Mouse (Mus musculus) adrenal gland, adult 8-10 months (tissue): ENCODE data around the gene Itga11. TPM values are rescaled to one million over a fixed set of nuclear protein-coding genes. Genes with fewer than 3 reads are reported as not detected.

Experiments
- DNase-seq: peaks from one replicate; pipeline ENCODE4 v3.0.0; 2022
- total RNA-seq, 4 experiments: library from RNA; stranded (reverse); gene quantifications; 2 replicates each; pipeline ENCODE4 v1.2.4; 2022

The Itga11 gene
- total RNA-seq, 4 experiments from 2014 or later: 2.1 to 3.3 (median 2.3) TPM

- DNase-seq: no peak
Observed at GRCm38 (mm10) chr9:62684311-62684710, 6.7 kb downstream of the Itga11 start.

DNA sequence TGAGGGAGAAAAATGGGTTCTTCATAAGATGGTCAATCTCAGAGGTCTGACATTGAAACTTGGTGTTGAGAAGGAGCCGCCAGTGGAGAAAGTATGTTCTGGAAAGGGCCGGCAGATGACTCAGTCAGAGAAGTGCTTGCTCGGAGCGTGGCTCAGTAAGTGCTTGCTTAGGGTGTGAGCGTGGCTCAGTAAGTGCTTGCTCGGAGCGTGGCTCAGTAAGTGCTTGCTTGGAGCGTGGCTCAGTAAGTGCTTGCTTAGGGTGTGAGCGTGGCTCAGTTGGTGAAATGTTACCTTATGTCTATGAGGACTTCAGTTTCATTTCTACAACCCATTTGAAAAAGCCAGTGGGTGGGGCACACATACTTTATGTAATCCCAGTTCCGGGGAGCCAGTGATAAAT lies 12.1 kb downstream of the Itga11 start:
- DNase-seq: no peak

- no peak for DNase-seq
Observed at GRCm38 (mm10) chr9:62694054-62694453, 16.4 kb downstream of the Itga11 start.

- DNase-seq: no peak
Observed at GRCm38 (mm10) chr9:62695210-62695609, 17.6 kb downstream of the Itga11 start.

GRCm38 (mm10) chr9:62696799-62697198 lies 19.2 kb downstream of the Itga11 start:
- DNase-seq: no peak

DNA sequence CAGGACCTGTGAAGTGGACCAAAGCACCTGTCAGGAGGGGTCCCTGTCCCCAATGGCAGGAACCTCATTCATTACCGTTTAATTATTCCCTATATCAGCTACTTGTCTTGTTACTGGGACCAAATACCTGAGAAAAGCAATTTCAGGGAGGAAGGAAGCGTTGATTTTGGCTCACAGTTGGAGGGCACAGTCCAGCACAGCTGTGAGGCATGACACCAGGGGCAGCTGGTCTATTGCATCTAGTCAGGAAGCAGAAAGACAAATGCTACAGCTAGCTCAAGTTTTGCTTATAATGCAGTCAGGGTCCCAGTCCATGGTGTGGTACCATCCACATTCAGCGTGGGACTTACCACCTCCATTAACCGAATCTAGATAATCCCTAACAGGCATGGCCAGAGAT lies 29.6 kb downstream of the Itga11 start:
- DNase-seq: no peak

DNA sequence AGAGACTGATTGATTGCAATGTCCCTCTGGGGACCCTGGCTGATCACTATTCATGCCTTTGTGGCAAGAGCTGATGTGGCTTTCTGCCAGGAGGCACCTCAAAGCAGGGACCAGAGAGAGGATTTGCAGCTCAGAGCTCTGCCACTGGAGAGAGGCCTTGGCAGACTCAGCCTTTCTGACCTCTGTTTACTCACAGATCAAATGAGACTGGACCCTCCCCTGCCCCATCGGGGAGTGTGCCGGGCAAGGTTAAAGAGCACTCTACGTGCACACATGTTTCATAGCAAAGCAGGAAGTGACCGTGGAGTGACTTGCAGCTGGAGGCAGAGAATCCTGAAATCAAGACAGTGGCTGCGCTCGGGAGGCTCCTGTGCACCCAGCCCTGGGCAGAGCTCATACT lies 30.2 kb downstream of the Itga11 start:
- peak; percentile 12 for DNase-seq

GRCm38 (mm10) chr9:62709983-62710382 lies 32.4 kb downstream of the Itga11 start:
- DNase-seq: no peak

GRCm38 (mm10) chr9:62712374-62712773 lies 34.7 kb downstream of the Itga11 start:
- no peak for DNase-seq

DNA sequence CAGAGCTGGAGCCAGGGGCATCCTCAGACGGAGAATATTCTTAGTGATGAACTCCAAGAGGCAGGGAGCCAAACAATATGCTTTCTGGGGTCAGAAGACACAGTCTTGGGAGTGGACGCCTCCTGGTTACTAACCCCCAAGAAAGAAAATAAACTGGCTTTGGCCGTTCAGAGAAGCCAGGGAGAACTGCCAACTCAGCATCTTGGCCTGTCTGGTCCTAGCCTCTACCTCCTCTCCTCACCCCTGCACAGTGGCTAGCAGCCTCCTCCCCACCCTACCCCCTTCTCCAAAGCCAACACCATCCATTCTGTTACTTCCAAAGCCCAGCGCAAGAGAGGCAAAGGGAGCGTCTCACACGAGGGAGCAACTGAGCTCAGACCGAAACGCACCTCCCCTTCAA lies 35.4 kb downstream of the Itga11 start:
- no peak for DNase-seq

DNA sequence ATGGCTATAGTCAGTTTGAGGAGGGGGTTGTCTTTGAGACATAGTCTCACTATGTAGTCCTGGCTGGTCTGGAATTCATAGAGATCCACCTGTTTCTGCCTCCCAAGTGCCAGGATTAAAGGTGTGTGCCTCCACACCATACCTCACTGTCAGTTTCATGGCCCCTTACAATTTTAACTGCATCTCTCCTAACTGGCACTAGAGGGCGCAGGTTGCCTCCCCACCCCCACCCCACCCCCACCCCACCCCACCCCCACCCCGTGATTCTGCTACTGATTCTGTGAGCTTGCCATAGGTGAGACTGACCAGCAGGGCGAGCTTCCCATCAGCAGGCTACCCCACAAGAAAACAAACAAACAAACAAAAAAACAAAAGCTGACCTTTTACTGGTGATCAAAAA lies 36.7 kb downstream of the Itga11 start:
- no peak for DNase-seq

- no peak for DNase-seq
Observed at GRCm38 (mm10) chr9:62717982-62718381, 40.4 kb downstream of the Itga11 start.

- no peak for DNase-seq
Observed at GRCm38 (mm10) chr9:62721791-62722190, 44.2 kb downstream of the Itga11 start.

DNA sequence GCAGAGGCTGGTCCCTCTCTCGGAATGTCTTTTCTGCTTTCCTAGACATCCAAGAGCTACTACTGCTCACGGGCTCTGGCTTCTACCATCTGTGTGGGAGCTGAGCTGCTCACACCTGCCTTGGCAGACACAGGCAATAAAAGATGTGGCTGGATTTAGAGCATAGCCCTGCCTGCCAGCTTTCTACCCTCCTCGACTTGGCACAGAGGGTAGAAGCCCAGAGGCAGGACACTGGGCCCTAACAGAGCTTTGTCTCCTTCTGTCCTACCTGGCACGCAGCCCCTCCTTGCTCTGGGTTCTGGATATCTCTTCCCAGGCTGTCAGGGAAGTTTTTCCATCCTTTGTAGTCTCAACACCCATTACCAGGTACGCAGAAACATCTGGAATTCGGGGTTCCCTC lies 45.1 kb downstream of the Itga11 start:
- no peak for DNase-seq

GRCm38 (mm10) chr9:62724175-62724574 lies 46.5 kb downstream of the Itga11 start:
- no peak for DNase-seq

GRCm38 (mm10) chr9:62725247-62725646 lies 47.6 kb downstream of the Itga11 start:
- DNase-seq: no peak

DNA sequence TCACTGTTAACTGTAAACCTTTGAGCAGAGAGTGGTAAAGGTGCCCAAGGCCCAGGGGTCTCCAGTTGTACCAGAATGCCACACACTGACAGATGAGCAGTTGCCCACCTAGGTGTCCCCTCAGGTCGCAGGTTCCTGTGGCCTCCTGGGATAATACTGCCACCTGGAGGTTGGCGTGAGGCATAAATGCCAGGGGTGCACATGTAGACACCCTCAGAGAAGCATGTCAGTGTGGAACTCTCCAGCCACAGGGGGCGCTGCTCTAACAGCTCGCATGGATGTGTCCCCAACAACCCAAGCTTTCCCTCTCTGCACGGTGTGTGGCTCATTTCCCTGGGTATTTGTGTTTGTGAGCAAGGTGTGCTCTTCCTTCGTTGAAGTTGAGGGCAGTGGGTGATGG lies 48.8 kb downstream of the Itga11 start:
- DNase-seq: no peak

DNA sequence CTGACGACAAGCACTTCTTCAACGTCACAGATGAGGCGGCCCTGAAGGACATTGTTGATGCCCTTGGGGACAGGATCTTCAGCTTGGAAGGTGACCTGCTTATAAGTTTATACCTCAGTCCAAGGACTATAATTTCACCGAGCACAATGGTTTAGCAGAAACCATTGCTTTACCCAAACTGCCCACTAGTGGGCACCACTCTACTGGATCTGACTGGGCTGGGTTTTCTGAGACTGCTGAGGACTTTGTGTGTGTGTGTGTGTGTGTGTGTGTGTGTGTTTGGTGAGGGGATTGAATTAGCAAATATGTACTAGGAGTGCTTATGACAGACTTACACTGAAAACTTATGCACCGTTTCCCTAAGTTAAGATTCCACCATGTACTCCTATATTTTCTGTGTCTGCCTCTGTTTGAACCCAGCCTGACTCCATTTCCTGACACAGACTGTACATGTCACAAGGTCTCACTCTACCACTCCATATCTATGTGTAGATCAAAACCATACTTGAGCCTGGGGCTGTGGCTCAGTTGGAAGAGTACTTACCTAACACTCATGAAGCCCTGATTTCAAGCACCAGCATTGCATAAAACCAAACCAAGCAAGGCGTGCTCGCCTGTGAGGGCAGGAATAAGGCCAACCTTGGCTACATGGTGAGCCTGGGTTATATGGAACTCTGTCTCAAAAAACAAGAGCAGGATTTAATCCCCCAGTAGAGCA lies 67.1 kb downstream of the Itga11 start:
- no peak for DNase-seq

DNA sequence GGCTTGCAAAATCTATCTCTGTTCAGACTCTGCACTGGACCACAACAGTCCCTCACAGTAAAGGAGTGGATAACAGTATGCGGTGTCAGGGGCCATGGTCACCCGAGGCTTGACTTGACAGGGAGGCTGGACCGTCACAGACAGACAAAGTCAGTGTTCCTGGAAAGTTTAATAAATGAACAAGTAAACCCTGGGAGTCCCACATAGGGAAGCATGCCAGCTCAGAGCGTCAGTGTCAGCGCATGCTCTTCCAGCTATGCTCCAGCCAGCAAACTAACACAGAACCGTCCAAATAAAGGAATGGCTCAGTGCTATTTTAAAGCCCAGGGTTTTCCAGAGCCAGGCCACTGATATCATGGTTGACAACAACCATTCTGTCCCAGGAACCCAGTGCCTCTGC lies 69.0 kb downstream of the Itga11 start:
- no peak for DNase-seq

GRCm38 (mm10) chr9:62749666-62750065 lies 72.0 kb downstream of the Itga11 start:
- DNase-seq: no peak

- no peak for DNase-seq
Observed at GRCm38 (mm10) chr9:62750381-62750780, 72.8 kb downstream of the Itga11 start.

- DNase-seq: no peak
Observed at GRCm38 (mm10) chr9:62758288-62758687, 80.7 kb downstream of the Itga11 start.

DNA sequence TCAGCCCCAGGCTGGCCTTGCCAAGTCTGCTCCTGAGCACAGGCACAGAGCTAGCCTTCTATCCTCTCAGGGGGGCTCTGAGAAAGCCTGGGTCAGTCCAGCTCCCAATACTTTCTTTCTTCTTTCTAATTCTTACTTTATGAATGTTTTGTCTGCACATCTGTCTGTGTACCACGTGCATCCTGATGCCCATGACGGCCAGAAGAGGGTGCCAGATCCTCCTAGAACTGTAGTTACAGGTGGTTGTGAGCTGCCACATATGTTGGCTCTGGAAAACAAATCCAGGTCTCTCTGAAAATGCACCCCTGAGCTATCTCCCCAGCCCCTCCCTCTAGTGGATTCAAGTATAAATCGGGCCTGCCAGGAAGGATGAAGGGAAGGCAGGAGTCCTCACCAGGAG lies 82.0 kb downstream of the Itga11 start:
- no peak for DNase-seq

- DNase-seq: no peak
Observed at GRCm38 (mm10) chr9:62763478-62763877, 85.9 kb downstream of the Itga11 start.

DNA sequence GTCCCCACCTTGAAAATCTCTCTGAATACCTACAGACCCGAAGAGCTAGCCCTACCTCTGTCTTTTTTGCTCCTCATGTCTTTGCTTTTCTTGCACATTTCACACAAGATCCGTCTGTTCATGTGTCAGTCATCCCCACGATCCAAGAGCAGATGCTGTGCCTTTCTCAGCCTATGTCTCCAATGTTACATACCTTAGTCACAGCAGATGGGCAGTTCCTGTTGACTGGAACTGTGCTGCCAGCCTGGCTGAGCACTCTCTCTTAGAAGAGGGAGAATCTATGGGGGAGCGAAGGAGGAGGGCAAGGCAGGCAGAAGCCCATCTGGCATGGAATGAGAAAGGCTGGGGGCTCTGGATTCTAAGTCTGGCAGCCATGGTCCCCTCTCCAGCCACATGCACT lies 87.7 kb downstream of the Itga11 start:
- DNase-seq: no peak
